12 mouse cellular contexts compared by ENCODE assay signal in the genomic region with DNA sequence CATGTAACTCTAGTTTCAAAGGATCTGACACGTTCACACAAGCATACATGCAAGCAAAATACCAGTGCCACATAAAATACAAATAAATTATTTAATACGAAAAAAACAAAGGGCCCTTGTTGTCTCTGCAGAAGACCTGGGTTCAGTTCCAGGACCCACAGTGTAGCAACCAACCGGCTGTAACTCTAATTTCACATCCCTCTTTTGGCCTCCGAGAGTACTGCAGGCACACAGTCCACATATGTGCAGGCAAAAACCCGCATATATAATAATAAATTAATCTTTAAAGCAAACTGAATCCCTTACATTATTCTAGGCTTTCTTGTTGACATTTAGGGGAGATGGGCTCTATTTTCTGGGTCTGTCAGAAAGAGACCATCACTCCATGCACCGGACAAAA. TPM values are rescaled to one million over a fixed set of nuclear protein-coding genes. Genes with fewer than 3 reads are reported as not detected.
A peak's percentile ranks its signal among the peaks of the same experiment; 100 is the strongest.
DNase-seq lines count a peak whose midpoint lies in the region; ATAC-seq and TF ChIP-seq lines count a peak whose summit lies in the region.
"Had no signal": no experiment of that assay in that cellular context is flagged by ENCODE, and none has a peak within 500 bp of the region (broad histone marks: within the 10 kb centered on the region; RNA-seq: fewer than 3 reads in every experiment).

No protein-coding gene starts in this region.

- peaks cover 3% of the 10 kb centered on the region; the same call in 1 of the 2 replicates for H3K4me1 ChIP-seq in heart, adult 2 months (ENCODE audit: control insufficient read depth, insufficient read depth, low read length)
- H3K4me1 ChIP-seq in midbrain, embryonic 10.5 days: peaks cover 33% of the 10 kb centered on the region
- peaks cover 11% of the 10 kb centered on the region for H3K4me1 ChIP-seq in midbrain, embryonic 15.5 days
- H3K4me1 ChIP-seq in hindbrain, embryonic 15.5 days (replicated peaks): peaks cover 11% of the 10 kb centered on the region
- H3K4me1 ChIP-seq in neural tube, embryonic 15.5 days: peaks cover 11% of the 10 kb centered on the region

- no peak for DNase-seq in heart, adult 2 months
- no peak for DNase-seq in heart, postnatal 14 days
- no peak for DNase-seq in midbrain, embryonic 10.5 days (ENCODE audit: low spot score)
- no peak for DNase-seq in right cerebral cortex, postnatal 14 days
- DNase-seq in yolk sac, embryonic 10.5 days (ENCODE audit: low spot score): no peak
- DNase-seq: kidney, adult 18-20 months; right cerebral cortex, postnatal 25 days had no signal

- H3K27me3 ChIP-seq in heart, adult 2 months (ENCODE audit: control insufficient read depth, insufficient read depth, low read length): no peaks in the 10 kb centered on the region
- H3K27me3 ChIP-seq in midbrain, embryonic 10.5 days (ENCODE audit: low read depth, poor library complexity, severe bottlenecking): no peaks in the 10 kb centered on the region
- H3K27me3 ChIP-seq in midbrain, embryonic 15.5 days (replicated peaks): no peaks in the 10 kb centered on the region
- H3K27me3 ChIP-seq in hindbrain, embryonic 15.5 days: no peaks in the 10 kb centered on the region
- H3K27me3 ChIP-seq in neural tube, embryonic 15.5 days (replicated peaks): no peaks in the 10 kb centered on the region

- H3K79me2 ChIP-seq in heart, adult 2 months (replicated peaks; ENCODE audit: control insufficient read depth, insufficient read depth, low read length): no peaks in the 10 kb centered on the region

- TF ChIP-seq POLR2A in heart, adult 2 months (IDR thresholded peaks at IDR 0.05; ENCODE audit: insufficient read depth, low read depth, low read length): no peak

- H3K27ac ChIP-seq in heart, adult 2 months: no peak overlapping the region
- H3K27ac ChIP-seq in midbrain, embryonic 10.5 days (replicated peaks): peak overlapping the region; percentile 79
- no peak overlapping the region for H3K27ac ChIP-seq in midbrain, embryonic 15.5 days
- H3K27ac ChIP-seq in hindbrain, embryonic 15.5 days (replicated peaks): no peak overlapping the region
- 0 out of 2 replicates have a peak overlapping the region, but pooled peaks have one; percentile 37 for H3K27ac ChIP-seq in neural tube, embryonic 15.5 days (replicated peaks)
- H3K27ac ChIP-seq: macrophage had no signal

- peak; percentile 24 for TF ChIP-seq CTCF in heart, adult 2 months (IDR thresholded peaks at IDR 0.05)

- H3K36me3 ChIP-seq in heart, adult 2 months (ENCODE audit: control insufficient read depth, insufficient read depth, low read length): no peaks in the 10 kb centered on the region
- no peaks in the 10 kb centered on the region for H3K36me3 ChIP-seq in midbrain, embryonic 10.5 days
- no peaks in the 10 kb centered on the region for H3K36me3 ChIP-seq in midbrain, embryonic 15.5 days (replicated peaks)
- no peaks in the 10 kb centered on the region for H3K36me3 ChIP-seq in hindbrain, embryonic 15.5 days
- H3K36me3 ChIP-seq in neural tube, embryonic 15.5 days: no peaks in the 10 kb centered on the region

- intact Hi-C loops in heart, adult 2 months (cut with DNase I): no loop called here
- intact Hi-C loops in heart, postnatal 14 days (cut with DNase I): no loop called here

- 61% methylated on average over 6 of the region's 6 CpGs for WGBS in heart, adult 2 months
- 59% methylated on average over 6 of the region's 6 CpGs for WGBS in midbrain, embryonic 10.5 days
- WGBS in midbrain, embryonic 15.5 days: 55% methylated on average over 6 of the region's 6 CpGs
- WGBS in hindbrain, embryonic 15.5 days: 59% methylated on average over 6 of the region's 6 CpGs
- WGBS in neural tube, embryonic 15.5 days: 59% methylated on average over 6 of the region's 6 CpGs

- H3K4me2 ChIP-seq in midbrain, embryonic 15.5 days: no peak overlapping the region
- H3K4me2 ChIP-seq in hindbrain, embryonic 15.5 days: peak overlapping the region; percentile 58
- H3K4me2 ChIP-seq in neural tube, embryonic 15.5 days: no peak overlapping the region

- no peak; the same call in 1 of the 2 replicates for ATAC-seq in midbrain, embryonic 15.5 days (replicated peaks)
- ATAC-seq in hindbrain, embryonic 15.5 days (ENCODE audit: low FRiP score, low read depth): no peak
- no peak for ATAC-seq in neural tube, embryonic 15.5 days (ENCODE audit: low FRiP score)

- no peak overlapping the region for H3K9ac ChIP-seq in heart, adult 2 months (ENCODE audit: low read depth, low read length)
- H3K9ac ChIP-seq in midbrain, embryonic 15.5 days: no peak overlapping the region
- H3K9ac ChIP-seq in hindbrain, embryonic 15.5 days: no peak overlapping the region
- no peak overlapping the region for H3K9ac ChIP-seq in neural tube, embryonic 15.5 days (replicated peaks)

- H3K9me3 ChIP-seq in midbrain, embryonic 10.5 days (replicated peaks): no peaks in the 10 kb centered on the region
- no peaks in the 10 kb centered on the region for H3K9me3 ChIP-seq in midbrain, embryonic 15.5 days
- no peaks in the 10 kb centered on the region for H3K9me3 ChIP-seq in hindbrain, embryonic 15.5 days
- no peaks in the 10 kb centered on the region for H3K9me3 ChIP-seq in neural tube, embryonic 15.5 days (replicated peaks)

- no peak for TF ChIP-seq EP300 in heart, adult 2 months (IDR thresholded peaks at IDR 0.05; ENCODE audit: insufficient read depth, low read depth, low read length)

- H3K4me3 ChIP-seq in heart, adult 2 months: no peak overlapping the region
- H3K4me3 ChIP-seq in midbrain, embryonic 10.5 days: peak overlapping the region; percentile 44; the same call in 1 of the 2 replicates
- H3K4me3 ChIP-seq in midbrain, embryonic 15.5 days: no peak overlapping the region
- H3K4me3 ChIP-seq in hindbrain, embryonic 15.5 days: no peak overlapping the region
- no peak overlapping the region for H3K4me3 ChIP-seq in neural tube, embryonic 15.5 days (replicated peaks)
- H3K4me3 ChIP-seq: erythroblast, embryonic 14.5 days had no signal

RNA-seq across cellular contexts. Expression of a gene that starts 15.9 kb away (rescaled TPM):
- total RNA-seq in heart, adult 2 months (2021): 10 to 100 TPM; 11.8 to 13.0 TPM
- polyA plus RNA-seq in heart, adult 2 months (2012; rRNA removed): 6.8 and 8.1 TPM in 2 replicates
- 10 to 100 TPM; 26.2 to 29.4 TPM for total RNA-seq in heart, postnatal 14 days (2021)
- 63.6 and 78.2 TPM in 2 replicates for polyA plus RNA-seq in midbrain, embryonic 10.5 days (2016; fragmentation: Nextera tagmentation; extraction: Ambion mirVana)
- 16.9 and 17.8 TPM in 2 replicates for polyA plus RNA-seq in midbrain, embryonic 15.5 days (2015; fragmentation: Nextera tagmentation; extraction: Ambion mirVana)
- polyA plus RNA-seq in hindbrain, embryonic 15.5 days (2015; fragmentation: Nextera tagmentation; extraction: Ambion mirVana): 18.8 and 24.5 TPM in 2 replicates
- polyA plus RNA-seq in neural tube, embryonic 15.5 days (2015; fragmentation: Nextera tagmentation; extraction: Ambion mirVana): 20.3 and 33.1 TPM in 2 replicates

RNA-seq across cellular contexts. Expression of a gene that starts 39.3 kb away (rescaled TPM):
- total RNA-seq in heart, adult 2 months (2021): 10 to 100 TPM; 32.0 to 37.4 TPM
- polyA plus RNA-seq in heart, adult 2 months (2012; rRNA removed): 39.9 and 50.8 TPM in 2 replicates
- 10 to 100 TPM; 32.5 to 35.2 TPM for total RNA-seq in heart, postnatal 14 days (2021)
- 56.4 and 58.1 TPM in 2 replicates for polyA plus RNA-seq in midbrain, embryonic 10.5 days (2016; fragmentation: Nextera tagmentation; extraction: Ambion mirVana)
- 63.3 and 66.7 TPM in 2 replicates for polyA plus RNA-seq in midbrain, embryonic 15.5 days (2015; fragmentation: Nextera tagmentation; extraction: Ambion mirVana)
- polyA plus RNA-seq in hindbrain, embryonic 15.5 days (2015; fragmentation: Nextera tagmentation; extraction: Ambion mirVana): 62.5 and 65.9 TPM in 2 replicates
- polyA plus RNA-seq in neural tube, embryonic 15.5 days (2015; fragmentation: Nextera tagmentation; extraction: Ambion mirVana): 66.7 and 75.1 TPM in 2 replicates

RNA-seq across cellular contexts. Expression of a gene that starts 40.9 kb away (rescaled TPM):
- 10 to 100 TPM; 30.5 to 31.0 TPM for total RNA-seq in heart, adult 2 months (2021)
- polyA plus RNA-seq in heart, adult 2 months (2012; rRNA removed): 45.3 and 50.5 TPM in 2 replicates
- total RNA-seq in heart, postnatal 14 days (2021): 10 to 100 TPM; 35.6 to 40.5 TPM
- 24.8 and 26.3 TPM in 2 replicates for polyA plus RNA-seq in midbrain, embryonic 10.5 days (2016; fragmentation: Nextera tagmentation; extraction: Ambion mirVana)
- 16.3 and 17.2 TPM in 2 replicates for polyA plus RNA-seq in midbrain, embryonic 15.5 days (2015; fragmentation: Nextera tagmentation; extraction: Ambion mirVana)
- polyA plus RNA-seq in hindbrain, embryonic 15.5 days (2015; fragmentation: Nextera tagmentation; extraction: Ambion mirVana): 13.6 and 16.1 TPM in 2 replicates
- 12.3 and 14.1 TPM in 2 replicates for polyA plus RNA-seq in neural tube, embryonic 15.5 days (2015; fragmentation: Nextera tagmentation; extraction: Ambion mirVana)

RNA-seq across cellular contexts. Expression of a gene that starts 54.5 kb away (rescaled TPM):
- 1 to 10 TPM; 3.0 to 3.7 TPM for total RNA-seq in heart, adult 2 months (2021)
- 4.0 and 7.7 TPM in 2 replicates for polyA plus RNA-seq in heart, adult 2 months (2012; rRNA removed)
- 1 to 10 TPM; 5.8 to 6.7 TPM for total RNA-seq in heart, postnatal 14 days (2021)
- 4.8 and 5.8 TPM in 2 replicates for polyA plus RNA-seq in midbrain, embryonic 10.5 days (2016; fragmentation: Nextera tagmentation; extraction: Ambion mirVana)
- polyA plus RNA-seq in midbrain, embryonic 15.5 days (2015; fragmentation: Nextera tagmentation; extraction: Ambion mirVana): 3.4 and 4.2 TPM in 2 replicates
- polyA plus RNA-seq in hindbrain, embryonic 15.5 days (2015; fragmentation: Nextera tagmentation; extraction: Ambion mirVana): 3.1 and 3.6 TPM in 2 replicates
- 3.1 and 6.1 TPM in 2 replicates for polyA plus RNA-seq in neural tube, embryonic 15.5 days (2015; fragmentation: Nextera tagmentation; extraction: Ambion mirVana)

Comparison
In these comparisons a context has a peak if more than half of its experiments do, and no peak if none do; other contexts are left out.
1. H3K27ac ChIP-seq: peak in midbrain, embryonic 10.5 days (single experiment) and neural tube, embryonic 15.5 days (single experiment); none in heart, adult 2 months (single experiment), midbrain, embryonic 15.5 days (single experiment) and hindbrain, embryonic 15.5 days (single experiment).